Mouse (Mus musculus) limb, embryonic 12.5 days (tissue): ENCODE measurements at regions not wholly inside any gene's neighbourhood (a gene's known extent, or its start where the extent isn't known, plus 50 kb on each side); places are given as distances from the start of the nearest gene placed in this dataset.

Source experiments
- ATAC-seq: fragments of 200-750 bp; cut with Nextera tagmentation; 2 replicates; pipeline ENCODE4 v1.8.0; 2017; ENCODE audit warnings: low read depth, moderate TSS enrichment; ENCODE audit not compliant: insufficient number of reproducible peaks, insufficient read depth, low FRiP score, low TSS enrichment
- H3K27ac ChIP-seq: fragments of 300-500 bp; sonication (generic); 2 replicates; pipeline ENCODE4 v1.5.1; 2016; ENCODE audit warnings: mild to moderate bottlenecking, moderate library complexity
- H3K27me3 ChIP-seq: fragments of 300-500 bp; sonication (generic); 2 replicates; pipeline ENCODE4 v1.6.1; 2016; ENCODE audit warnings: mild to moderate bottlenecking, moderate library complexity
- H3K36me3 ChIP-seq: fragments of 300-500 bp; sonication (generic); 2 replicates; pipeline ENCODE4 v1.6.1; 2016; ENCODE audit warnings: mild to moderate bottlenecking, moderate library complexity
- H3K4me1 ChIP-seq: fragments of 300-500 bp; sonication (generic); replicated peaks from 2 replicates; pipeline ENCODE4 v1.6.1; 2016
- H3K4me2 ChIP-seq: fragments of 300-500 bp; sonication (generic); 2 replicates; pipeline ENCODE4 v1.6.1; 2016; ENCODE audit warnings: mild to moderate bottlenecking, moderate library complexity
- H3K4me3 ChIP-seq: fragments of 300-500 bp; sonication (generic); replicated peaks from 2 replicates; pipeline ENCODE4 v1.5.1; 2016; ENCODE audit warnings: mild to moderate bottlenecking
- H3K9ac ChIP-seq: fragments of 300-500 bp; sonication (generic); replicated peaks from 2 replicates; pipeline ENCODE4 v1.6.1; 2016; ENCODE audit warnings: mild to moderate bottlenecking, moderate library complexity
- H3K9me3 ChIP-seq: fragments of 300-500 bp; sonication (generic); 2 replicates; pipeline ENCODE4 v1.6.1; 2016; ENCODE audit warnings: mild to moderate bottlenecking, moderate library complexity
- WGBS: fragments of 180-500 bp; shearing (Covaris S2); methylation state at CpG from one replicate; pipeline ENCODE4 v1.1.7; 2016; 5-methylcytosine and 5-hydroxymethylcytosine counted together

- Histone ChIP-seq H3K9me3 (no peaks in the 10 kb centered on the region), H3K4me2 (no peak overlapping the region), H3K9ac (no peak overlapping the region), H3K36me3 (no peaks in the 10 kb centered on the region), H3K4me3 (no peak overlapping the region), H3K27me3 (no peaks in the 10 kb centered on the region), H3K27ac (no peak overlapping the region), H3K4me1 (no peaks in the 10 kb centered on the region)
- no peak for ATAC-seq
- WGBS = 96% methylated on average over 1 of the region's 1 CpGs
Observed at GRCm38 (mm10) chr8:41648276-41648675, 231.4 kb upstream of the Frg1 start.

- Histone ChIP-seq H3K27me3 (no peaks in the 10 kb centered on the region), H3K9me3 (no peaks in the 10 kb centered on the region), H3K27ac (no peak overlapping the region), H3K4me2 (no peak overlapping the region), H3K36me3 (no peaks in the 10 kb centered on the region), H3K4me1 (no peaks in the 10 kb centered on the region), H3K9ac (no peak overlapping the region), H3K4me3 (no peak overlapping the region)
- ATAC-seq = no peak
- WGBS = 21% methylated on average over 5 of the region's 5 CpGs
Observed at GRCm38 (mm10) chr8:41644626-41645025, 227.8 kb upstream of the Frg1 start.

- 65% methylated on average over 4 of the region's 4 CpGs for WGBS
- no peaks in the 10 kb centered on the region for H3K9me3 ChIP-seq
- no peak overlapping the region for H3K9ac ChIP-seq
Observed at GRCm38 (mm10) chr8:41623841-41624240, 207.0 kb upstream of the Frg1 start.

GRCm38 (mm10) chr8:41600255-41600654 is 183.4 kb upstream of the Frg1 start:
- H3K4me1 ChIP-seq = no peaks in the 10 kb centered on the region
- WGBS = 72% methylated on average over 1 of the region's 1 CpGs
- ATAC-seq = no peak
- no peak overlapping the region for H3K27ac ChIP-seq
- H3K9me3 ChIP-seq = no peaks in the 10 kb centered on the region
- no peak overlapping the region for H3K4me2 ChIP-seq
- H3K27me3 ChIP-seq = no peaks in the 10 kb centered on the region; the same call in 1 of the 2 replicates
- H3K9ac ChIP-seq = no peak overlapping the region
- no peaks in the 10 kb centered on the region for H3K36me3 ChIP-seq
- no peak overlapping the region for H3K4me3 ChIP-seq

More at GRCm38 (mm10) chr8:41623841-41624240, 207.0 kb upstream of the Frg1 start:
- Histone ChIP-seq H3K36me3 (no peaks in the 10 kb centered on the region), H3K27ac (no peak overlapping the region), H3K4me1 (no peaks in the 10 kb centered on the region), H3K27me3 (no peaks in the 10 kb centered on the region), H3K4me3 (no peak overlapping the region), H3K4me2 (no peak overlapping the region)
- ATAC-seq = no peak

GRCm38 (mm10) chr8:41594446-41594845 is 177.6 kb upstream of the Frg1 start:
- H3K27ac ChIP-seq = no peak overlapping the region
- H3K9ac ChIP-seq = no peak overlapping the region
- no peak overlapping the region for H3K4me2 ChIP-seq
- peaks cover 13% of the 10 kb centered on the region for H3K4me1 ChIP-seq
- no peaks in the 10 kb centered on the region for H3K9me3 ChIP-seq
- 89% methylated on average over 5 of the region's 5 CpGs for WGBS
- peaks cover 6% of the 10 kb centered on the region for H3K27me3 ChIP-seq
- H3K4me3 ChIP-seq = no peak overlapping the region
- no peaks in the 10 kb centered on the region for H3K36me3 ChIP-seq
- no peak for ATAC-seq

GRCm38 (mm10) chr8:41593666-41594042 is 176.8 kb upstream of the Frg1 start:
- Histone ChIP-seq H3K9ac (no peak overlapping the region), H3K9me3 (no peaks in the 10 kb centered on the region), H3K36me3 (no peaks in the 10 kb centered on the region), H3K27ac (no peak overlapping the region), H3K4me3 (no peak overlapping the region), H3K4me1 (peaks cover 13% of the 10 kb centered on the region), H3K4me2 (no peak overlapping the region), H3K27me3 (peaks cover 6% of the 10 kb centered on the region)
- ATAC-seq = peak; percentile 22; the same call in 1 of the 2 replicates
- WGBS = 37% methylated on average over 2 of the region's 2 CpGs

- peak; percentile 84 for ATAC-seq
- Histone ChIP-seq H3K9ac (no peak overlapping the region), H3K27ac (no peak overlapping the region), H3K9me3 (no peaks in the 10 kb centered on the region), H3K4me1 (peaks cover 13% of the 10 kb centered on the region), H3K27me3 (peaks cover 6% of the 10 kb centered on the region), H3K4me3 (no peak overlapping the region), H3K4me2 (no peak overlapping the region), H3K36me3 (no peaks in the 10 kb centered on the region)
- 21% methylated on average over 6 of the region's 6 CpGs for WGBS
Observed at GRCm38 (mm10) chr8:41592741-41593665, 176.1 kb upstream of the Frg1 start.

GRCm38 (mm10) chr8:41592174-41592573 is 175.3 kb upstream of the Frg1 start:
- Histone ChIP-seq H3K4me2 (no peak overlapping the region), H3K27me3 (peaks cover 6% of the 10 kb centered on the region), H3K36me3 (no peaks in the 10 kb centered on the region), H3K4me3 (no peak overlapping the region), H3K4me1 (peaks cover 13% of the 10 kb centered on the region), H3K9me3 (no peaks in the 10 kb centered on the region), H3K27ac (peak overlapping the region; percentile 20; the same call in 1 of the 2 replicates), H3K9ac (no peak overlapping the region)
- 27% methylated on average over 9 of the region's 9 CpGs for WGBS
- ATAC-seq = no peak

- no peak overlapping the region for H3K27ac ChIP-seq
- H3K9me3 ChIP-seq = no peaks in the 10 kb centered on the region
- no peak overlapping the region for H3K4me2 ChIP-seq
- peaks cover 13% of the 10 kb centered on the region for H3K4me1 ChIP-seq
- no peak overlapping the region for H3K9ac ChIP-seq
- no peak for ATAC-seq
- no peak overlapping the region for H3K4me3 ChIP-seq
- H3K36me3 ChIP-seq = no peaks in the 10 kb centered on the region
- 45% methylated on average over 2 of the region's 2 CpGs for WGBS
- H3K27me3 ChIP-seq = peaks cover 4% of the 10 kb centered on the region
Observed at GRCm38 (mm10) chr8:41588157-41588556, 171.3 kb upstream of the Frg1 start.

- 0 out of 2 replicates have a peak, but pooled peaks have one; percentile 31 for ATAC-seq
- Histone ChIP-seq H3K27me3 (0 out of 2 replicates have a peak, but pooled peaks cover 5% of the 10 kb centered on the region), H3K4me3 (no peak overlapping the region), H3K9ac (no peak overlapping the region), H3K9me3 (no peaks in the 10 kb centered on the region), H3K36me3 (no peaks in the 10 kb centered on the region), H3K4me2 (no peak overlapping the region), H3K27ac (no peak overlapping the region), H3K4me1 (no peaks in the 10 kb centered on the region)
- WGBS = 40% methylated on average over 10 of the region's 10 CpGs
Observed at GRCm38 (mm10) chr8:41573027-41573885, 156.4 kb upstream of the Frg1 start.

- no peak overlapping the region for H3K9ac ChIP-seq
- H3K27ac ChIP-seq = no peak overlapping the region
- ATAC-seq = no peak
- 0 out of 2 replicates have a peak, but pooled peaks cover 5% of the 10 kb centered on the region for H3K27me3 ChIP-seq
- 90% methylated on average over 6 of the region's 6 CpGs for WGBS
- H3K4me3 ChIP-seq = no peak overlapping the region
- no peak overlapping the region for H3K4me2 ChIP-seq
- no peaks in the 10 kb centered on the region for H3K4me1 ChIP-seq
- H3K9me3 ChIP-seq = no peaks in the 10 kb centered on the region
- H3K36me3 ChIP-seq = no peaks in the 10 kb centered on the region
Observed at GRCm38 (mm10) chr8:41570566-41570965, 153.7 kb upstream of the Frg1 start.
